Mouse (Mus musculus) embryonic fibroblast, embryonic 13.5 days (primary cell): ENCODE measurements around the gene Igf1r.

Experiments used
- CTCF ChIP-seq: IDR thresholded peaks from 2 replicates; pipeline ENCODE4 v1.5.1; 2011; ENCODE audit warnings: mild to moderate bottlenecking, control low read depth, low read length, moderate library complexity, borderline replicate concordance; ENCODE audit not compliant: insufficient read depth
- POLR2A ChIP-seq: IDR thresholded peaks from 2 replicates; pipeline ENCODE4 v1.6.1; 2011; ENCODE audit warnings: low read depth, mild to moderate bottlenecking, control low read depth, low read length, moderate library complexity

DNA sequence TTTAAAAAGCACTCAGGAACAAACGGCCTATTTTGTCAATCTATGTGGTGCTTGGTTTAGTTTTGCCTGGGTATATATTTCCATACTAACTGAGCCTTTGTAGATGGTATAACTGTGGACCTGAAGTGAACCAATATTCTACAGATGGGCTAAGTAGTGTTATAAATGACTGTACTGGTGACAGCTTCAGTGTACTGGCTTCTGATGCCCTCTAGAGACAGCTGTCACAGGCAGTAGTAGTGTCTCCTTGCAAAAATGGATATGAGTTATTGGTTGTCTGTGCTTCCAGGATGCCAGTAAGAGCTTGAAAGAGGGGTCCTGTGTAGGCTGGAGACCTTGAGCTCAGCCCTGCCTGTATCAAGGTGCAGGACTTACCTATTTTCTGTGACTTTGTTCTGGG, 227.0 kb downstream of the Igf1r start:
- no peak for TF ChIP-seq CTCF
- no peak for TF ChIP-seq POLR2A
